Mouse (Mus musculus): ENCODE data around the gene Nmnat1.
"Not testable (repeated sequence)": the region's sequence is repeated elsewhere in the genome, so short reads cannot be mapped to it uniquely, and the experiment has no call there.

Nmnat1 gene

DNA sequence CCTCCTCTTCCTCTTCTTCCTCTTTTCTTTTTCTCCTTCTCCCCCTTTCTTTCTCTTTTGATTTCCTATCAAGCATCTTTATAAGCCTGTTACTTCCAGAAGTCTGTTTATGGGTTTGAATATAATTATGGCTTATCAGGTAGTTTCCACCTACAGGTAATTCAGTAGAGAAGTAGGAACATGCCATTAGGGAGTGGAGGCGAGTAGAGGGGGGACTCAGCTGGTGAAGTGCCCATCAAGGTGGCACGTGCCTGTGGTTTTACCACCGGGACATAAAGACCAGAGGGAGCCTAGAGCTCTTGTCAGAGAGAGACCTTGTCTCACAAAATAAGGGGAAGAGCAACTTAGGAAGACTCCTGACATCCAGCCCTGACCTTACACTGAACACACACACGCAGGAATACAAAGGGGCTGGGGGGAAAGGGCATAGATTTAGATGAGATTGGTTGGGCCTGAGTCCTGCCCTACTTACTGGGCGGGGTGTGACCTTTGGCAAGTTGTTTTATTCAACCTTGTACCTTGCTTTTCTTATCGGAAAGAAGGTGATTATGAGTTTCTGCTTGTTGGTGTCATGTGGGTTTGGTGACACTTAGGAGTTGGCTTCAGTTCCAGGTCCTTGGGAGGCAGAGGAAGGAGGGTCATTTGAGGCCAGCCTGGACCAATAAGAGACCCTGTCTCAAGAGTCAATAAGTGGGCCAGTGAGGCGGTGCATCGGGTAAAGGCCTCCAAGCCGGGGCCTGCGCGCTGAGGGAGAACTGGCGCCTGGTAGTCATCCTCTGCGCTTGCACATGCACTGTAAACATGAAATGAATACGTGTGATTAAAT, 4.6 kb upstream of the Nmnat1 start:
- DNase-seq = no peak

DNA sequence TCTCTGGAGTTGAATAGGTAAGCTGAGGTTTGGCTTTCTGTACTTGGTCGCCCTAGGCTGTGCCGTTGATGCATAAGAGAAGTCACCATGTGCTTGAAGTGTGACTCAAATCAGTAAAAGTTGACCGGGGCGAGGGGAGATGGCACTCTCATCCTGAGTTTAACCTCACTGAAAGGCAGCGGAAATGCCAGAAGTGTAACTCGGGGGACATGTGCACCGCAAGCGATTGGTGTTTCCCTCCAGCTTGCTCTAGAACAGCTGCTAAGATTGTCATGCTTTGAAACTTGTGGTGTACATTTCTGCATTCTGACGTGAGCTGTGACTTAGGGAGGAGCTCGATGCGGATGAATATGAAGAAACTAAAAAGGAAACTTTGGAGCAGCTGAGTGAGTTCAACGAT, 2.7 kb upstream of the Nmnat1 start:
- DNase-seq = no peak

DNA sequence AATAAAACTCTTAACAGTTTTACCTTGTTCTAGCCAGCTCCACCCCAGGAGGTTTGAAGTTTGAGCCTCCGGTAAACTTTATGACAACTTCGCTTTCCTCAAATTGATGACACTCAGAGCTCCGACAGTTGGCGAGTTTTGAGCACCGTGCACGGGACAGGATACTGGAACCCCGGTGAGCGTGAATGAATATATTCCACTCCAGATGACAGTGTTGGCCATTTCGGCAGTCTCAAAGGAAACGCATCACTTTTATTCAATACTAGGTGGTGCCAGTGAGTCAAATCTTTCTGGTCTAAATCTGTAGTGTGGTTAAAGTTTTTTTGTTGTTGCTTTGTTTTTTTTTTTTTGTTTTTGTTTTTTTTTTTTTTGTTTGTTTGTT, 814 bp upstream of the Nmnat1 start:
- DNase-seq = peak; percentile 36

DNA sequence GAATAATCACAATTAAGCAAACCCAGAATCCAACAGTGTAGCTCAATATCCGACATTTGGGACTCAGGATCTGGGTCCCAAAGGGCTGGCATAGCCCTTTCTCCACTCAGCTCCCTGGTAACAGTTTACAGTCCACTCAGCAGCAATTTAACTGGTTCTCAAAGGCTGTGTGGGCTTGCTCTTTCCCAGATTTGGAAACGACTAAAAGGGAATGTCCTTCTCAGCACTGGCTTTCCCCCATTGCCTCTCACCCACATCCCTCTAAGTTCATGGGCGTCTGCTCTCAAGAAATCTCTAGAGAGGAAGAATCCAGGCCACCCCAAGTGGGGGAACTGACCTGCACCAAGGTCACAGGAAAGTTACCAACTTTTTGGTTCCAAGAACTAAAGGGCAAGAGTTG, 436 bp downstream of the Nmnat1 start:
- no peak for DNase-seq

DNA sequence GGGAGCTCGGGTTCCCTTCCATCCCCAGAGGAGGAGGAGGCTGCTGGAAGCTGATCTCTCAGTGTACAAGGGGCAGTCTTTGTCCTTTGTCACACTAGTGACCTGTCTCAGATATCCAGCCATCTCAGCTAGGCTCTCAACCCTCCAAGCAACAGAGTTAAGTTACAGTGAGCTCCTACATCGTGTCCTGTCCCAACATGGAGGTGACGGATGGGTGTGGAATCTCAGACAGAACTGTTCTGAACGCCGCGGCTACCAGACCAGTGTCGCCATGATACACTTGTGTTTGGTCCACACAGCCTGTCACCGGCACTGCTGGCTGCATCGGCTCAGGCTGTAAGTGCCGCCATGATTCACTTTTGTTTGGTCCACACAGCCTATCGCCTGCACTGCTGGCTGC, 7.9 kb downstream of the Nmnat1 start, which contains the start of gene Tmem274:
Gene Tmem274 (plus strand): TSS at position 301 of the 400 bp plus-strand sequence.
- no peak for DNase-seq

DNA sequence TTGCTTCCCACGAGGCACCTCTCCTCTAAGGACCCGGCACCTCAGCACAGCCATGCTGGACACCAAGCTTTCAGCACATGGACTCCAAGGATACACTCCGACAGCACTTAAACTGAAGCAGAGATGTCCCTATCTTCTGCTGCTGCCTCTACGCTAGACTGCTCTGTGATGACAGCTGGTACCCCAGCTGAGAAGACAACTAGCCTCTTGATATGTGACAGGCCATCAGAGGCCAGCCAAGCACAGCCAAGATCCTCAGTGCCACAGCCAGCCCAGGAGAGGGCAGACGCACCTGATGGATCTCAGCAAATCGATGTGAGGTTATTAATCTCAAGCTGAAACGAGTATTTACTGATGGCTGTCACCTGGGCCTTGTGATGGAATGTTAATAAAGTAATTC, 9.9 kb downstream of the Nmnat1 start:
- DNase-seq = no peak

DNA sequence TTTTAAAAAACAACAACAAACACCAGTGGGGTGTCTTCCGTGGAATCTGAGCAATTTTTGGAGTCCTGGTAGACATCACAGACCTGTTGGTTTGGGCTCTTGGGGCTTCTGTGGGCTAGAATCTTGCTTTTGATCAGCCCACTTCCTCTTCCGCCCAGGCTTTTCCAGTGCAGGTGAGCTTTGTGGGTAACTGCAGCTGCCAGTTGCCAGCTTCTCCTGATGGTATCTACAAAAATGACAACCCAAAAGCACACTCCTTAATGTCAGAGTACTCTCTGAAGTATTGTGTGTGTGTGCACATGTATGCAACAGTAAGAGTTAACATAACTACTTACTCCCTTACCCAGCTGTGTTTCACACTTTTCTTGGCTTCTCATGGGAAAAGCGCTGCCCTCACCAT, 15.4 kb downstream of the Nmnat1 start:
- DNase-seq = no peak

DNA sequence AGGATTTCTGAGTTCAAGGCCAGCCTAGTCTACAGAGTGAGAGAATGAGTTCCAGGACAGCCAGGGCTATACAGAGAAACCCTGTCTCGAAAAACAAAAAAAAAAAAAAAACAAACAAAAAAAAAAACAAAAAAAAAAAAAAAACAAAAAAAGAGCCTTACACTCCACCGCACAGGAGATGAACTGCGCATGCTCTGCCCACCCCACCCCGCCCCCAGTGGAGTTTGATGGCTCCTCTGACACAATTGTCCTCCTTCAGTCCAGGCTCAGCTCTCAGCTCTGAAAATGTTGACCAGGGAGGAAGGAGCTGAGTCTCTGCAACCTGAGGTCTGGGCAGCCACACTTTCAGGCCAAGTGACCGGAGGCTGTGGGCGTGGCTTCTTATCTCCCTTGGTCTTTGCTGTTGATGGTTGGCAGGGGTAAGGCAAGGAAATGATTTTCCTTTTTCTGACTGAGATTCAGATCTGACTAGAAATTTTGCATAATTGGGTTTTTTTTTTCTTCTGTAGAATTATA, 21.5 kb downstream of the Nmnat1 start:
- DNase-seq = no peak

DNA sequence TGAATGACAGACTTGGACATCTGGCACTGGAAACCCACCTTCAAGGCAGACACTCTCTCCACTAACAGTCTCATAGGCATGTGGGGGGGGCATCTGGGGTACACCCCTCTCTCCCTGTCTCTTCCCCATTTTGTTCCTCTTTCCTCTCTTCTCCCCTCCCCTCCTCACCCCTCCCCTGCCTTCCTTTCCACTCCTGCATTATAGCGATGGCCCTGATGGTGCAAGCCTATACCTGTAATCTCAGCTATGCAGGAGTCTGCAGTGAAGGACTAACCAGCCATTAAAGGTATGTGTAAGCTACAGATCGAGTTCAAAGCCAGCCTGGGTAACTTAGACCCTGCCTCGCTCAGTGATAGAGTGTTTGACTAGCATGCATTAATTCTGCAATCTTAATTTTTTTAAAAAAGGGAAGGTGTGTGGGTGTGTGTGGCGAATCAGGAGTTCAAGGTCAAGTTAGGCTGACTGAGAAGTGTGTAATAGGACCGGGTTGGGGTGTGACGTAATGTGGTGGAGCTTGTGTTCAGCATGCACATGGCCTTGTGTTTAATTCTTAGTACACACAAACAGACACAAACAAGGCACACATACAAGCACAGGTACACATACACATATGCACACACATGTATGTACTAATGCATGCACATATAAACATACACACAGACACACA, 22.6 kb downstream of the Nmnat1 start:
- no peak for DNase-seq

DNA sequence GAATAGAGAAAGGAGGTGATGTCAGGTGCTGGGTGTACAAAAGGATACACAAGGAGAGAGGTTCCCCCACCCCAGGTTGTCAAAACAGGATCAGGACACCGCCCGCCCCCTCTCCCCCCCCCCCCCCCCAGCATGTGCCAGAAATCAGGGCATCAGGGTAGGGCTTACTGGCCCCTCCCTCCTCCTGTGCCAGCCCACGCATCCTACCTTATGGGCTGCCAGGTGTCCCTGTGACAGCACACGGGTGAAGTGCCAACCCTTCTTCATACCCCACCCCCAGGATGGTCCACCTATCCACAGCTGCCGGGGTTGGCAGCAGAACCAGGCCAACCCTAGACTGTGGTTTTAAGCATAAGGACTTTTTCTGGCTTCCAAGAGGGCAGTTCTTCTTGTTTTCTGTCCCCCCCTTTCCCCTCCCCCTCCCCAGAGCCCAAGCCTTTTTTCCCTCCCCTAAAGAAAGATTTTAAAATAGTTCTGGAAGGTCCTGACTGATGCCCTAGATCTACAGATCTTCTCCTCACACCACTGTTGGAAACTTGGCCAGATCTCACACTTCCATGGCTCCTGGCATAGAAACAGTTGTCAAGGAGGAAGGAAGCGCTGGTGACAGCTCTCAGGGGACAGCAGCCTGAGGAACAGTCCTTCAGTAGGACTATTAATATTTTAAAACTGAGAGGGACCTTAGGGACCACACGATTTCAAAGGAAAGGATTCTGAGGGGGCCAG, 23.3 kb downstream of the Nmnat1 start:
- DNase-seq = peak; percentile 34

DNA sequence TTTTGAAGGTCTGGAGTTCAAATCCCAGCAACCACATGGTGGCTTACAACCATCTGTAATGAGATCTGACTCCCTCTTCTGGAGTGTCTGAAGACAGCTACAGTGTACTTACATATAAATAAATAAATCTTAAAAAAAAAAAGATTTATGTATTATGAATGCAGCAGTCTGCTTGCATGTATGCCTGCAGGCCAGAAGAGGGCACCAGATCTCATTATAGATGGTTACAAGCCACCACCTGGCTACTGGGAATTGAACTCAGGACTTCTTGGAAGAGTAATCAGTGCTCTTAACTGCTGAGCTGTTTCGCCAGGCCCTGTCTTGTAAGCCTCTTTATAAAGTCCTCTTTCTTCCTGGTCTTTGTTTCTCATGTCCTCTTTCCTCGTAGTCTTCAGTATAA, 24.5 kb downstream of the Nmnat1 start:
- not testable (repeated sequence) for DNase-seq

DNA sequence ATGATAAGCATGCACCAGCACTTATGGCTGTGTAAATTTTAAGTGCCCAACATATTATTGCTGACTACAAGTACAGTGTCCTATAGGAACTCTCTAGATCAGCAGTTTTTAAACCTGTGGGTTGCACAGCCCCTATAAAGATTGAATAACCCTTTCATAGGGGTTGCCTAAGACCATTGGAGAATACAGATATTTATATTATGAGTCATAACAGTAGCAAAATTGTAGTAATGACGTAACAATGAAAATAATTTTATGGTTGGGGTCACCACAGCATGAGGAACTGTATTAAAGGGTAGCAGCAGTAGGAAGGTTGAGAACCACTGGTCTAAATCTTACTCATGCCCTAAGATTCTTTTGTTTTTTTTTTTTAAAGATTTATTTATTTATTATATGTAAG, 25.6 kb downstream of the Nmnat1 start:
- no peak for DNase-seq

DNA sequence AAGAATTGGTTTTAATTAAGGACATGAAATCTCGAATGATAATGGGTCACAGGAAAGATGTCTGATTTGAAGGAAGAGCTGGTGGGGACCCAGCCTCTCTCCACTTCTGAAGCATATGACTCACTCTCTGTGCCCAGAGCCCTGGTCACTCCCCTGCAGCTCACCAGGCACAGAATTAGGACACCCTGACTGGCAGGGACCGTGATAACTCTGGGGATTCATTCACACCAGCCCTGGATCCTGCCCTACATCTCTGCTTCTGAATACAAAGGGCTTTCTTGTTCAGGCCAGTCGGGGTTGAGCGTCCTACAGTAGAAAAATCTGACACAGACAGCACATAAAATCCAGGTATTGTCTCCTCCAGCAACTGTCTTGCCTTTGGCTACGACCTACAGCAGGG, 26.5 kb downstream of the Nmnat1 start:
- DNase-seq = no peak

DNA sequence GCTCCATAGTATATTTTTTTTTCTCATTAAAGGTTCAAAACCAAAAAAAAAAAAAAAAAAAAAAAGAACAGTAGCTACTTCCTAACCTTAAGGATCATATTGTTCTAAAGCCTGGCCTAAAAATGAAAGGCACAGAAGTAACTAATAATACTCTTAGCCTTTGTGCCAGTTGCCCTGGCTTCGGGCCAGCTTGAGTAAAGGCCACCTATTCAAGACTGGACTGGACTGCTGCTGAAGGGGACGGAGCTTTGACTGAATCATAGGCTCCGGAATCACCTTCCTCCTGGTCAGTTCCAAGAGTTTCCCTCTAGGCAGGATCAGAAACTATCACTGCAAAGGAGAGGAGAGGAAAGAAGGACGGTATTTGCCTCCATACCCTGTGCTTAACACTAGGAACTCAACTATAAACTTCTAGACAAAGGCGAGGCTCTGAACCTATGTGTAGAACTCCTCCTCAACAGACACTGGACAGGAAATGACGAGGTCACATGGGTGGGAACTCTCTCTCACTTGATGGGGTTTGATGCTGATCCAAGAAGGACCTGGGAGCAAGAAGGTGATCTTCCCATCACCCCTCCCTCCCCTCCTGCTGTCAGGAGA, 27.1 kb downstream of the Nmnat1 start:
- DNase-seq = peak; percentile 80

DNA sequence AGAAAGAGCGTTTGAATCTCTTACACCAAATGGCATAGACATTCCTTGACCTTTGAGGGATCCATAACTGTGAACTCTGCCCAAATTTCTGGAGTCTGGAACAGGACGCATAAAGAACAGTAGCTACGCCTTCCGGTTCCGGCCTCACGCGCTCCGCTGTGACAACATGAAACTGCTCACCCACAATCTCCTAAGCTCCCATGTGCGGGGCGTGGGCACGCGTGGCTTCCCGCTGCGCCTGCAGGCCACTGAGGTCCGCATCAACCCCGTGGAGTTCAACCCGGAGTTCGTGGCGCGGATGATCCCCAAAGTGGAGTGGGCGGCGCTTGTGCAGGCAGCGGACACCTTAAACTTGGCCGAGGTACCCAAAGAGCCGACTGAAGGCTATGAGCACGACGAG, 27.8 kb downstream of the Nmnat1 start:
- not testable (repeated sequence) for DNase-seq

DNA sequence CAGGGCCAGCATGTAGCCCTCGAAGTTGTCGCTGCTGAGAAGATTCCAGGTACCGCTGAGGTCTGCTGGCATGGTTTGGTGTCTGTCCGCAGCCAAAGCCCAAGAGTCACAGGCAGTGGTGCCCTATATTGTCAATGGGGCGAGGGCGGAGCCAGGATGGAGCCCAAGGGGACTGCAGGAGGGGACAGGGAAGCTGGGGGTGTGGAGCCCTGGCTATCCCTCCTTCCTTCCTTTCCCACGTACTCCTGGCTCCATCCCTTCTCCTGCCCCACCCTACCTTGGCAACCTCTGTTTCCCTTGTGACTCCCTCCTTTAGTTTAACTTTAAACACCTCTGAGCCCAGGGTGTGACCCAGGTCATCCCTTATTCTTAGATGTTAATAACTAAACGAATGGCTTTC, 30.1 kb downstream of the Nmnat1 start, which contains the start of gene Rbp7:
Gene Rbp7 (minus strand): TSS at position 100 of the 400 bp plus-strand sequence.
- no peak for DNase-seq

DNA sequence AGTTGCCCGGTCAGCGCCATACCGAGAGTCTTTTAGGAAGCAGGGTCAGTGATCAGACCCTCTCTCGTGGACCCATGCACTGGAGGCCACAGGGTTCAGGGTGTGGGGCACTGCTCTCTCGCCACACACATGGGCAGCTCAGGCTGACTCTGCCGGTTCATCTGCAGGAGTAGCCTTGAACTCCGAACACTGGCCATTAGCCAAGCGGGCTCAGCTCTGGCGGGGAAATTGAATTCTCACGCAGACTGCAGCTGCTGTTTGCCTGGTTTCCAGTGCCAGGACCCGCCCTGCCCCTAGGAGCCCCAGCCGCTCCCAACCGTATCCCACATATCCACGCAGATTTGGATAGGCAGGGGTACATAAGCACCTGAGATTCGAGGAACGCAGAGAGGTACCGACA, 30.7 kb downstream of the Nmnat1 start:
- DNase-seq = no peak

DNA sequence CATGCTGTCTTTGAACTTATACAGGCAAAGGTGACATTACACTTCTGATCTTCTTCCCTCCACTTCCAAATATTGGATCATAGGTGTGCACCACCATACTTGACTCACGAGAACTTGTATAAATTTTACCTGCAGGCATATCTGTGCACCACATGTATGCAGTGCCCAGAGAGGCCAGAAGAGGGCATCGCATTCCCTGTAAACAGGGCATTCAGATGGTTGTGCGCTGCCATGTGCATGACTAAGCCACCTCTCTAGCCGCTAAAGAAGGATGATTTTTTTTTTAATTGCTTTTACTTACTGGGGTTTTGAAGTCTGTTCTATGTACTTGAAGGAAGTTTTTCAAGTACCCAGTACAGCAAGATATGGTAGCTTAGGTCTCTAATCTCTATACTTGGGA, 31.3 kb downstream of the Nmnat1 start:
- DNase-seq = peak; percentile 28

DNA sequence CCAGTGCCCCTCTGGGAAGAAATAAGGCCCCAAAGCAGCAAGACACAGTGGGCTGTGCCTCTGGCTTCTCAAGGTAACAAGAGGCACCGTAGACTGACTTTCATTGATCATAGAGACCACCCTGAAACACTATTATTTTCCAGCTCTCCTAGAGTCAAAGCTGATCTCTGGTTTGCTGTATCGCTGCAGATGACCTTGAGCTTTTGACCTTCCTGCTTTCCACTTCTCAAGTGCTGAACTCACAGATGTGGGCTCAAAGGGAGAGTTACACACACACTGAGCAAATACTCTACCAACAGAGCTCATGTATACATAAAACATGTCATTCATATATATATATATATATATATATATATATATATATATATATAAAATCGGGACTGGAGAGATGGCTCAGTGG, 34.4 kb downstream of the Nmnat1 start:
- DNase-seq = no peak

DNA sequence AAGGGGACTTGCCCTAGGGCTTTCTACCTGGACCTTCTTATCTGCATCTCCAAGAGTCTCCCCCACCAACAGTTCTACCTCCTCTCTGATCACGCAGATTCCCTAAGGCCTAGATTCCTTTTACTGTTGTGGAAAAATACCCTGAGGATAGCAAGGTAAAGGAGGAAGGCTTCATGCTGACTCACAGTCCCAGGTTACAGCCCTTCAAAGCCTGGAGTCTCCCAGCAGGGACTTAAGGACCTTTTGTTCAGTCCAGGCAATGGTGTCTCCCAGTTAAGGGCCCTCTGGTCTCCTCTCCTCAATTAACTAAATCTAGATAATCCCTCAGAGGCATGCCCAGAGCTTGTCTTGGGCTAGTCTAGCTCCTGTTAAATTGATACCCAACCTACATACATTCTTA, 38.7 kb downstream of the Nmnat1 start:
- DNase-seq = no peak

DNA sequence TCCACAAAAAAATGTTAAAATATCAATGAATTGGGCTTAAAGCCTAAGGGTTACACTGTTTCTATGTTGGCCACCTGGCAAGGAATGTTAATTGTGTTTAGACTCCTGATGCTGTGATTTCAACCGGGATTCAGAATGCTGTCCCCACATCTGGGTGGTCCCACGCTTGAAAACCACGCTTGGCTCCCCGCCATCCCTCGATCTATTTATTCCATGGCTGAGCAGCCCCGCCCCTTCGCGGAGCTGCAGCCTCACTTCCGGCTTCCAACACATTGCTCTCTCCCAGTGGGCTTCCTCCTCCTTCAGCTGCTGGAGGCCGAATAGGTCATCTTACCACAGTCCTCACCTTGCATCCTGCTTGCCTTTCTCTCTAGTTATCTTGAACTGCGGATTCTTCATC, 39.1 kb downstream of the Nmnat1 start:
- peak; percentile 58 for DNase-seq

DNA sequence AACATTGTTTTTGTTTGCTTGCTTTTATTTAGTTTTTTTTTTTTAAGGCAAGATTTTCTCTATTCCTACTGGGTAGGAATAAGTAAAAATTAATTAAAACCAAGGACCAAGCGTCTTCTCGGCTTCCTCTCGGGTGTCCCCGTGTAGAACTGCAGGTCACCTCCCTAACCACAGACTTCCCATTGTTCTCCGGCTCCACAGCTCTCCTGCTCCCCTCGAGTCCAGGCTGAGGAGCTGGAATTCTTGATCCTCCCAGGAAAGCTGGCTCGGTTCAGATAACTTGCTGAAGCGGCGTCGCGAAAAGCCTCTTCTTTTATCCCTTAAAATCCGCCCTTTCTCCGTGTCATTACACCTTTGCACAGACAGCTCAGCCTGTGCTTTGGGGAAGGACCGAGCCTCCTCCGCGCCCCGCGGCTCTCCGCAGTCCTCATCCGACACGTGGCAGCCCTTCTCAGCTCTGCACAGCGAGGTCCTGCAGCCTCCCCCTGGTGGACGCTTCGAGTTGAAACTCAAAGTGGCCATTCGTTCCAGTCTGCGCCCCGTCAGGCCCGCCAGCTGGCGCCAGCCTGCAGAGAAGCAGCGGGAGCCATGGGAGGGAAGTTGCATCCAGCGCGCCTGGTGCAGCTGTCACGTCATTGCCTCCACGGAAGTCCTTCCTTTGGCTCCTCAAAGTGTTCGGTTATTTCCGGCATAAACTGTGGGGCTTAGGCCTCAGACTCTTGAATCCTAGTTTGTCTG, 39.9 kb downstream of the Nmnat1 start:
- peak; percentile 94 for DNase-seq

All from kidney, postnatal 14 days (tissue).